Mouse (Mus musculus): ENCODE results near the gene Slc34a2. TPM values are rescaled to one million over a fixed set of nuclear protein-coding genes. Genes with fewer than 3 reads are reported as not detected.

The Slc34a2 gene
- polyA plus RNA-seq, 1 experiment from 2014 or later: not detected

GRCm38 (mm10) chr5:53043716-53044115, 5.8 kb downstream of the Slc34a2 start:
- WGBS: 60% methylated on average over 1 of the region's 1 CpGs
- Histone ChIP-seq H3K4me1 (ENCODE audit: control insufficient read depth, insufficient read depth, low read length) (peaks cover under 1% of the 10 kb centered on the region; the same call in 1 of the 2 replicates), H3K9me3 (ENCODE audit: control insufficient read depth, low read length) (no peaks in the 10 kb centered on the region), H3K27me3 (ENCODE audit: control insufficient read depth, insufficient read depth, low read length) (peaks cover 8% of the 10 kb centered on the region; the same call in 1 of the 2 replicates), H3K9ac (replicated peaks; ENCODE audit: low read length) (no peak overlapping the region), H3K36me3 (ENCODE audit: control insufficient read depth, insufficient read depth, low read length) (no peaks in the 10 kb centered on the region), H3K4me3 (replicated peaks; ENCODE audit: low read depth, low read length) (no peak overlapping the region), H3K4me2 (ENCODE audit: low read length) (no peak overlapping the region), H3K27ac (replicated peaks; ENCODE audit: low read depth, low read length) (no peak overlapping the region)
- no peak for ATAC-seq (ENCODE audit: low FRiP score, low TSS enrichment)
- DNase-seq: no peak

GRCm38 (mm10) chr5:53047951-53048350, 10.1 kb downstream of the Slc34a2 start:
- Histone ChIP-seq H3K36me3 (ENCODE audit: control insufficient read depth, insufficient read depth, low read length) (no peaks in the 10 kb centered on the region), H3K27me3 (ENCODE audit: control insufficient read depth, insufficient read depth, low read length) (peaks cover 19% of the 10 kb centered on the region; the same call in 1 of the 2 replicates), H3K9ac (replicated peaks; ENCODE audit: low read length) (no peak overlapping the region), H3K4me3 (replicated peaks; ENCODE audit: low read depth, low read length) (no peak overlapping the region), H3K27ac (replicated peaks; ENCODE audit: low read depth, low read length) (no peak overlapping the region), H3K4me1 (ENCODE audit: control insufficient read depth, insufficient read depth, low read length) (peaks cover 4% of the 10 kb centered on the region; the same call in 1 of the 2 replicates), H3K9me3 (ENCODE audit: control insufficient read depth, low read length) (no peaks in the 10 kb centered on the region), H3K4me2 (ENCODE audit: low read length) (no peak overlapping the region)
- ATAC-seq (ENCODE audit: low FRiP score, low TSS enrichment) (no peak), DNase-seq (no peak)
- 20% methylated on average over 6 of the region's 6 CpGs for WGBS

DNA sequence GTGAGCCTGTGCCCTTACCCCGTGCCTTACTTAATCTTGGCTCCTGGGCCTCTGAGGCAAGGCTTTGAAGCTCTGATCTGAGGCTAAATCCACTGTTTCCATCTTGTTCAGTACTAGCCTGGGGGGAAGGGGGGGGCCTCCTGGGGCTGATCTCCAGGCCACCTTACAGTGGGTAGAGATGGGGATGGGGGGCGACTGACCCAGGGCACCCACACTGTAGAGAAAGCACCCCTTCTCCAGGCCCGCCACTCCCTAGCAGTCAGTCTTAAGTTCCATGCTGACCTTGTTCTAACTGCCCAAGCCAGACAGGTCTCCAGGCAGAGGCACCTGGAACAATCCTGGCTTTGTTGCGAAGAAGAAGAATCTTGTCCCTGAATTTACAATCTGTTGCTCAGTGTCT, 10.7 kb downstream of the Slc34a2 start:
- no peak overlapping the region for H3K27ac ChIP-seq (replicated peaks; ENCODE audit: low read depth, low read length)
- whole genome bisulfite sequencing: 37% methylated on average over 4 of the region's 4 CpGs
- no peak for ATAC-seq (ENCODE audit: low FRiP score, low TSS enrichment)

GRCm38 (mm10) chr5:53049046-53049445, 11.2 kb downstream of the Slc34a2 start:
- Histone ChIP-seq H3K4me1 (ENCODE audit: control insufficient read depth, insufficient read depth, low read length) (peaks cover 4% of the 10 kb centered on the region; the same call in 1 of the 2 replicates), H3K27ac (replicated peaks; ENCODE audit: low read depth, low read length) (no peak overlapping the region), H3K36me3 (ENCODE audit: control insufficient read depth, insufficient read depth, low read length) (no peaks in the 10 kb centered on the region), H3K4me2 (ENCODE audit: low read length) (peak overlapping the region; percentile 66), H3K27me3 (ENCODE audit: control insufficient read depth, insufficient read depth, low read length) (peaks cover 19% of the 10 kb centered on the region; the same call in 1 of the 2 replicates), H3K4me3 (replicated peaks; ENCODE audit: low read depth, low read length) (peak overlapping the region; percentile 36), H3K9ac (replicated peaks; ENCODE audit: low read length) (peak overlapping the region; percentile 52), H3K9me3 (ENCODE audit: control insufficient read depth, low read length) (no peaks in the 10 kb centered on the region)
- WGBS: under 1% methylated on average over 39 of the region's 39 CpGs
- ATAC-seq (ENCODE audit: low FRiP score, low TSS enrichment) (peak; percentile 58), DNase-seq (peak; percentile 58)

More for the DNA sequence above, 10.7 kb downstream of the Slc34a2 start:
- Histone ChIP-seq H3K4me3 (replicated peaks; ENCODE audit: low read depth, low read length) (peak overlapping the region; percentile 36), H3K4me1 (ENCODE audit: control insufficient read depth, insufficient read depth, low read length) (peaks cover 4% of the 10 kb centered on the region; the same call in 1 of the 2 replicates), H3K9me3 (ENCODE audit: control insufficient read depth, low read length) (no peaks in the 10 kb centered on the region), H3K27me3 (ENCODE audit: control insufficient read depth, insufficient read depth, low read length) (peaks cover 19% of the 10 kb centered on the region; the same call in 1 of the 2 replicates), H3K9ac (replicated peaks; ENCODE audit: low read length) (peak overlapping the region; percentile 52), H3K36me3 (ENCODE audit: control insufficient read depth, insufficient read depth, low read length) (no peaks in the 10 kb centered on the region), H3K4me2 (ENCODE audit: low read length) (peak overlapping the region; percentile 66)
- no peak for DNase-seq

- no peak overlapping the region for H3K4me3 ChIP-seq (replicated peaks; ENCODE audit: low read depth, low read length)
- H3K4me1 ChIP-seq (ENCODE audit: control insufficient read depth, insufficient read depth, low read length): peaks cover 4% of the 10 kb centered on the region; the same call in 1 of the 2 replicates
- H3K9me3 ChIP-seq (ENCODE audit: control insufficient read depth, low read length): no peaks in the 10 kb centered on the region
- 32% methylated on average over 1 of the region's 1 CpGs for WGBS
- H3K4me2 ChIP-seq (ENCODE audit: low read length): no peak overlapping the region
- peaks cover 19% of the 10 kb centered on the region; the same call in 1 of the 2 replicates for H3K27me3 ChIP-seq (ENCODE audit: control insufficient read depth, insufficient read depth, low read length)
- no peak overlapping the region for H3K27ac ChIP-seq (replicated peaks; ENCODE audit: low read depth, low read length)
- DNase-seq (no peak), ATAC-seq (ENCODE audit: low FRiP score, low TSS enrichment) (no peak)
- no peaks in the 10 kb centered on the region for H3K36me3 ChIP-seq (ENCODE audit: control insufficient read depth, insufficient read depth, low read length)
- H3K9ac ChIP-seq (replicated peaks; ENCODE audit: low read length): no peak overlapping the region
These were observed 13.1 kb downstream of the Slc34a2 start for GRCm38 (mm10) chr5:53050963-53051362.

- H3K36me3 ChIP-seq (ENCODE audit: control insufficient read depth, insufficient read depth, low read length): no peaks in the 10 kb centered on the region
- no peaks in the 10 kb centered on the region for H3K9me3 ChIP-seq (ENCODE audit: control insufficient read depth, low read length)
- H3K27ac ChIP-seq (replicated peaks; ENCODE audit: low read depth, low read length): no peak overlapping the region
- H3K9ac ChIP-seq (replicated peaks; ENCODE audit: low read length): no peak overlapping the region
- no peak for ATAC-seq (ENCODE audit: low FRiP score, low TSS enrichment)
- H3K4me1 ChIP-seq (ENCODE audit: control insufficient read depth, insufficient read depth, low read length): peaks cover 4% of the 10 kb centered on the region; the same call in 1 of the 2 replicates
- H3K4me2 ChIP-seq (ENCODE audit: low read length): no peak overlapping the region
- WGBS: 74% methylated on average over 2 of the region's 2 CpGs
- DNase-seq: no peak
- H3K4me3 ChIP-seq (replicated peaks; ENCODE audit: low read depth, low read length): no peak overlapping the region
- H3K27me3 ChIP-seq (ENCODE audit: control insufficient read depth, insufficient read depth, low read length): peaks cover 15% of the 10 kb centered on the region; the same call in 1 of the 2 replicates
These were observed 15.4 kb downstream of the Slc34a2 start for GRCm38 (mm10) chr5:53053246-53053645.

DNA sequence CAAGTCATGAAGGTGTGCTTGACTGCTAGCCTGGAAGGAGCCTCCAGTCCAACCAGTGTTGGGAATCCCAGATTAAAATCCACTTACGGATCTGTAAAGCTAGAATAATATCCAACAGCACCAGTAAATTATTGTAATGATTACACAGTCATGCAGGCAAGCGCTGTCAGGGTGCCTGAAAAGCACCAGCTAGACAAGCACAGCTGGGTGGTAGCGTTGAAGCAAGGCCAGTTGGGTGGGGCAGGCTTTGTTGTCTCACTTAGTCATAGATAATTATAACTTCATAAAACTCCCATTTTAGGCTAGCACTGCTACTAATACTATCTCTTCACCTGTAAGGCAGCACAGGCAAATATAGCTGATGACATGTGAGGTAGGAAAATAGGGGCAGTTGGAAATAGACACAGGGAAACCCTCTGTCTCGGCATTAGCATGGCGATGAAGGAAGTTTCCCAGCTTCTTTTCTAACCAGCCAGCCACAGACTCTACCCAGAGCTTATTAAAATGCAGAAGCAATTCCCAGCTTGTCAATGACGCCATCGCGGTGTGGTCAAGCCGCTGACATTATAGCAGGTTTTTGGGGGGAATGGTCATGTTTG, 23.8 kb downstream of the Slc34a2 start:
- H3K27ac ChIP-seq (replicated peaks; ENCODE audit: low read depth, low read length): no peak overlapping the region
- no peak for DNase-seq
- no peak overlapping the region for H3K4me2 ChIP-seq (ENCODE audit: low read length)
- WGBS: 92% methylated on average over 9 of the region's 9 CpGs
- no peaks in the 10 kb centered on the region for H3K36me3 ChIP-seq (ENCODE audit: control insufficient read depth, insufficient read depth, low read length)
- H3K4me3 ChIP-seq (replicated peaks; ENCODE audit: low read depth, low read length): no peak overlapping the region
- no peak for ATAC-seq (ENCODE audit: low FRiP score, low TSS enrichment)
- no peaks in the 10 kb centered on the region for H3K9me3 ChIP-seq (ENCODE audit: control insufficient read depth, low read length)
- H3K4me1 ChIP-seq (ENCODE audit: control insufficient read depth, insufficient read depth, low read length): no peaks in the 10 kb centered on the region
- H3K27me3 ChIP-seq (ENCODE audit: control insufficient read depth, insufficient read depth, low read length): no peaks in the 10 kb centered on the region
- H3K9ac ChIP-seq (replicated peaks; ENCODE audit: low read length): no peak overlapping the region

GRCm38 (mm10) chr5:53074553-53074952, 36.7 kb downstream of the Slc34a2 start:
- 87% methylated on average over 6 of the region's 6 CpGs for WGBS
- Histone ChIP-seq H3K27me3 (ENCODE audit: control insufficient read depth, insufficient read depth, low read length) (no peaks in the 10 kb centered on the region), H3K9ac (replicated peaks; ENCODE audit: low read length) (no peak overlapping the region), H3K36me3 (ENCODE audit: control insufficient read depth, insufficient read depth, low read length) (no peaks in the 10 kb centered on the region), H3K4me2 (ENCODE audit: low read length) (no peak overlapping the region), H3K4me1 (ENCODE audit: control insufficient read depth, insufficient read depth, low read length) (no peaks in the 10 kb centered on the region), H3K4me3 (replicated peaks; ENCODE audit: low read depth, low read length) (no peak overlapping the region), H3K27ac (replicated peaks; ENCODE audit: low read depth, low read length) (no peak overlapping the region), H3K9me3 (ENCODE audit: control insufficient read depth, low read length) (no peaks in the 10 kb centered on the region)
- DNase-seq: no peak
- no peak for ATAC-seq (ENCODE audit: low FRiP score, low TSS enrichment)

DNA sequence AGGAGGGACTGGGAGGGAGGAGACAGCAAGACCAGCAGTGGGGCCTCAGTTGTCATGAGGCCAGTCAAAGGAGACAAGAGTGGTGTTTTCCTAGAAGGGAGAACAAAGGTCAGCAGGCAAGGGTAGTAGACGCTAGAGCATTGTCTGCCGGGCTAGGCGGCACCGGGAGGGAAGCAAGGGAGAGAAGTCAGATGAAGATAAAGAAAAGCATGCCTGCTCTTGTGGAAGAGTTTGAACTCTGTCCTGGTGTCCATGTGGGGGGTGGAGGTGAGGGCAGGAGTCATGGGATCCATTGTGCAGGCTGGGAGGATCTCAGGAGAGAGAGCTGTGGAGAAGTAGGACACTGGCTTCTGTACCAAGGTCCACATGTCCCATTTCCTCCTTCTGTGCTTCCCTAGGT, 40.6 kb downstream of the Slc34a2 start:
- H3K27ac ChIP-seq (replicated peaks; ENCODE audit: low read depth, low read length): no peak overlapping the region
- 75% methylated on average over 4 of the region's 4 CpGs for WGBS
- no peaks in the 10 kb centered on the region for H3K36me3 ChIP-seq (ENCODE audit: control insufficient read depth, insufficient read depth, low read length)
- DNase-seq: no peak
- no peak overlapping the region for H3K4me2 ChIP-seq (ENCODE audit: low read length)
- H3K4me3 ChIP-seq (replicated peaks; ENCODE audit: low read depth, low read length): no peak overlapping the region
- H3K9me3 ChIP-seq (ENCODE audit: control insufficient read depth, low read length): no peaks in the 10 kb centered on the region
- no peak overlapping the region for H3K9ac ChIP-seq (replicated peaks; ENCODE audit: low read length)
- no peaks in the 10 kb centered on the region for H3K27me3 ChIP-seq (ENCODE audit: control insufficient read depth, insufficient read depth, low read length)
- no peaks in the 10 kb centered on the region for H3K4me1 ChIP-seq (ENCODE audit: control insufficient read depth, insufficient read depth, low read length)
- no peak for ATAC-seq (ENCODE audit: low FRiP score, low TSS enrichment)
